Mouse (Mus musculus) embryonic facial prominence, embryonic 15.5 days (tissue): ENCODE data around the gene Foxi3. TPM values are rescaled to one million over a fixed set of nuclear protein-coding genes. Genes with fewer than 3 reads are reported as not detected.

Source experiments
- ATAC-seq: fragments of 200-750 bp; cut with Nextera tagmentation; 2 replicates; pipeline ENCODE4 v1.8.0; 2017; ENCODE audit warnings: low read depth, moderate TSS enrichment; ENCODE audit not compliant: insufficient number of reproducible peaks, low FRiP score, low TSS enrichment
- H3K27ac ChIP-seq: fragments of 300-500 bp; sonication (generic); replicated peaks from 2 replicates; pipeline ENCODE4 v1.5.1; 2015; ENCODE audit warnings: mild to moderate bottlenecking, inconsistent platforms
- H3K27me3 ChIP-seq: fragments of 300-500 bp; sonication (generic); 2 replicates; pipeline ENCODE4 v1.6.1; 2015; ENCODE audit warnings: inconsistent platforms
- H3K36me3 ChIP-seq: fragments of 300-500 bp; sonication (generic); 2 replicates; pipeline ENCODE4 v1.6.1; 2015; ENCODE audit warnings: mild to moderate bottlenecking, inconsistent platforms
- H3K4me1 ChIP-seq: fragments of 300-500 bp; sonication (generic); 2 replicates; pipeline ENCODE4 v1.6.1; 2015; ENCODE audit warnings: inconsistent platforms
- H3K4me2 ChIP-seq: fragments of 300-500 bp; sonication (generic); replicated peaks from 2 replicates; pipeline ENCODE4 v1.6.1; 2015; ENCODE audit warnings: mild to moderate bottlenecking, inconsistent platforms
- H3K4me3 ChIP-seq: fragments of 300-500 bp; sonication (generic); replicated peaks from 2 replicates; pipeline ENCODE4 v1.5.1; 2015; ENCODE audit warnings: mild to moderate bottlenecking, inconsistent platforms
- H3K9ac ChIP-seq: fragments of 300-500 bp; sonication (generic); 2 replicates; pipeline ENCODE4 v1.6.1; 2015; ENCODE audit warnings: inconsistent platforms
- H3K9me3 ChIP-seq: fragments of 300-500 bp; sonication (generic); replicated peaks from 2 replicates; pipeline ENCODE4 v1.6.1; 2016; ENCODE audit warnings: inconsistent platforms
- WGBS: fragments of 180-500 bp; shearing (Covaris S2); methylation state at CpG from one replicate; pipeline ENCODE4 v1.1.7; 2015; 5-methylcytosine and 5-hydroxymethylcytosine counted together
- polyA plus RNA-seq: library from polyadenylated mRNA; unstranded; fragments of >200 nt; fragmentation: Nextera tagmentation; extraction: Ambion mirVana; gene quantifications from 2 replicates; pipeline ENCODE4 v1.2.1, GENCODE M21; 2015

Gene Foxi3
- polyA plus RNA-seq, result 2.0 and 2.1 TPM in 2 replicates

- H3K9me3 ChIP-seq, result no peaks in the 10 kb centered on the region
- peak within 1 kb of the TSS; percentile 48 for H3K4me3 ChIP-seq
- H3K9ac ChIP-seq, result no peak within 1 kb of the TSS
- under 1% methylated on average over 67 of the region's 67 CpGs for WGBS
- peaks cover 68% of the 10 kb centered on the region for H3K27me3 ChIP-seq
- peaks cover 14% of the 10 kb centered on the region for H3K4me1 ChIP-seq
- ATAC-seq, result peak; percentile 81
- H3K4me2 ChIP-seq, result peak within 1 kb of the TSS; percentile 85
- H3K27ac ChIP-seq, result no peak within 1 kb of the TSS
- no peaks in the 10 kb centered on the region for H3K36me3 ChIP-seq
These were observed at the start of gene Foxi3 for GRCm38 (mm10) chr6:70956285-70956912. Gene Foxi3, plus strand, starts transcription at chr6:70956531.

GRCm38 (mm10) chr6:70909572-70909971, 46.8 kb upstream of the Foxi3 start:
- Histone ChIP-seq H3K4me3 (no peak overlapping the region), H3K27me3 (no peaks in the 10 kb centered on the region; the same call in 1 of the 2 replicates), H3K36me3 (peaks cover 17% of the 10 kb centered on the region; the same call in 1 of the 2 replicates), H3K4me2 (no peak overlapping the region), H3K4me1 (peaks cover 8% of the 10 kb centered on the region), H3K9me3 (no peaks in the 10 kb centered on the region), H3K9ac (no peak overlapping the region), H3K27ac (no peak overlapping the region)
- WGBS, result 82% methylated on average over 7 of the region's 7 CpGs
- no peak for ATAC-seq

GRCm38 (mm10) chr6:70910285-70910684, 46.0 kb upstream of the Foxi3 start:
- no peak for ATAC-seq
- peaks cover 15% of the 10 kb centered on the region; the same call in 1 of the 2 replicates for H3K36me3 ChIP-seq
- no peak overlapping the region for H3K9ac ChIP-seq
- H3K4me1 ChIP-seq, result peaks cover 8% of the 10 kb centered on the region
- no peak overlapping the region for H3K27ac ChIP-seq
- no peak overlapping the region for H3K4me3 ChIP-seq
- no peaks in the 10 kb centered on the region for H3K9me3 ChIP-seq
- no peak overlapping the region for H3K4me2 ChIP-seq
- 74% methylated on average over 4 of the region's 4 CpGs for WGBS
- H3K27me3 ChIP-seq, result no peaks in the 10 kb centered on the region; the same call in 1 of the 2 replicates

- Histone ChIP-seq H3K4me3 (no peak overlapping the region), H3K9ac (no peak overlapping the region), H3K27me3 (no peaks in the 10 kb centered on the region; the same call in 1 of the 2 replicates), H3K4me2 (peak overlapping the region; percentile 37), H3K27ac (no peak overlapping the region), H3K9me3 (no peaks in the 10 kb centered on the region), H3K36me3 (0 out of 2 replicates have a peak, but pooled peaks cover under 1% of the 10 kb centered on the region), H3K4me1 (peaks cover 8% of the 10 kb centered on the region)
- 6% methylated on average over 20 of the region's 20 CpGs for WGBS
- ATAC-seq, result no peak
These were observed 44.5 kb upstream of the Foxi3 start for GRCm38 (mm10) chr6:70911668-70912395.

GRCm38 (mm10) chr6:70912396-70912765, 44.0 kb upstream of the Foxi3 start:
- H3K4me2 ChIP-seq, result no peak overlapping the region
- no peak overlapping the region for H3K4me3 ChIP-seq
- H3K4me1 ChIP-seq, result peaks cover 8% of the 10 kb centered on the region
- no peak overlapping the region for H3K27ac ChIP-seq
- no peak overlapping the region for H3K9ac ChIP-seq
- H3K27me3 ChIP-seq, result no peaks in the 10 kb centered on the region; the same call in 1 of the 2 replicates
- H3K9me3 ChIP-seq, result no peaks in the 10 kb centered on the region
- no peak for ATAC-seq
- 49% methylated on average over 7 of the region's 7 CpGs for WGBS
- H3K36me3 ChIP-seq, result no peaks in the 10 kb centered on the region

GRCm38 (mm10) chr6:70918827-70919226, 37.5 kb upstream of the Foxi3 start, which contains the start of gene Tex37:
Gene Tex37, minus strand, starts transcription at chr6:70918927.
- H3K36me3 ChIP-seq, result no peaks in the 10 kb centered on the region
- H3K9ac ChIP-seq, result no peak within 1 kb of the TSS
- H3K4me2 ChIP-seq, result no peak within 1 kb of the TSS
- H3K4me1 ChIP-seq, result peaks cover 8% of the 10 kb centered on the region
- 85% methylated on average over 3 of the region's 3 CpGs for WGBS
- no peak for ATAC-seq
- no peaks in the 10 kb centered on the region for H3K27me3 ChIP-seq
- no peak within 1 kb of the TSS for H3K4me3 ChIP-seq
- no peak within 1 kb of the TSS for H3K27ac ChIP-seq
- no peaks in the 10 kb centered on the region for H3K9me3 ChIP-seq

- Histone ChIP-seq H3K4me2 (peak overlapping the region; percentile 54), H3K9me3 (no peaks in the 10 kb centered on the region), H3K4me1 (peaks cover 8% of the 10 kb centered on the region), H3K27ac (no peak overlapping the region), H3K36me3 (no peaks in the 10 kb centered on the region), H3K9ac (no peak overlapping the region), H3K4me3 (peak overlapping the region; percentile 25), H3K27me3 (no peaks in the 10 kb centered on the region)
- 2% methylated on average over 22 of the region's 22 CpGs for WGBS
- ATAC-seq, result peak; percentile 41; the same call in 1 of the 2 replicates
These were observed 34.9 kb upstream of the Foxi3 start for GRCm38 (mm10) chr6:70921274-70922074.

GRCm38 (mm10) chr6:70931801-70932200, 24.5 kb upstream of the Foxi3 start:
- WGBS, result 80% methylated on average over 2 of the region's 2 CpGs

GRCm38 (mm10) chr6:70953274-70953673, 3.1 kb upstream of the Foxi3 start:
- WGBS, result 53% methylated on average over 7 of the region's 7 CpGs
- Histone ChIP-seq H3K27ac (no peak overlapping the region), H3K4me2 (no peak overlapping the region), H3K9ac (no peak overlapping the region), H3K36me3 (no peaks in the 10 kb centered on the region), H3K4me3 (no peak overlapping the region), H3K4me1 (peaks cover 14% of the 10 kb centered on the region), H3K27me3 (peaks cover 51% of the 10 kb centered on the region), H3K9me3 (no peaks in the 10 kb centered on the region)
- no peak for ATAC-seq

More at GRCm38 (mm10) chr6:70931801-70932200, 24.5 kb upstream of the Foxi3 start:
- Histone ChIP-seq H3K4me2 (no peak overlapping the region), H3K27ac (no peak overlapping the region), H3K36me3 (no peaks in the 10 kb centered on the region), H3K9me3 (no peaks in the 10 kb centered on the region), H3K9ac (no peak overlapping the region), H3K27me3 (no peaks in the 10 kb centered on the region), H3K4me3 (no peak overlapping the region), H3K4me1 (no peaks in the 10 kb centered on the region)
- ATAC-seq, result no peak

- Histone ChIP-seq H3K9me3 (no peaks in the 10 kb centered on the region), H3K4me1 (peaks cover 14% of the 10 kb centered on the region), H3K4me2 (no peak overlapping the region), H3K4me3 (no peak overlapping the region), H3K9ac (no peak overlapping the region), H3K36me3 (no peaks in the 10 kb centered on the region), H3K27ac (no peak overlapping the region), H3K27me3 (peaks cover 57% of the 10 kb centered on the region)
- 3% methylated on average over 6 of the region's 6 CpGs for WGBS
- ATAC-seq, result no peak
These were observed 2.3 kb upstream of the Foxi3 start for GRCm38 (mm10) chr6:70954040-70954439.

GRCm38 (mm10) chr6:70955291-70955800, 985 bp upstream of the Foxi3 start:
- Histone ChIP-seq H3K27ac (no peak overlapping the region), H3K4me1 (peaks cover 14% of the 10 kb centered on the region), H3K9me3 (no peaks in the 10 kb centered on the region), H3K36me3 (no peaks in the 10 kb centered on the region), H3K27me3 (peaks cover 68% of the 10 kb centered on the region), H3K4me3 (no peak overlapping the region), H3K9ac (no peak overlapping the region), H3K4me2 (no peak overlapping the region)
- ATAC-seq, result no peak
- 4% methylated on average over 14 of the region's 14 CpGs for WGBS
